Mouse (Mus musculus): ENCODE data around the gene Cyp2w1.

The Cyp2w1 gene

GRCm38 (mm10) chr5:139404801-139405401 is 52.5 kb downstream of the Cyp2w1 start, which contains the start of gene C130050O18Rik:
C130050O18Rik (plus strand) TSS chr5:139405280.
- no peak for DNase-seq (ENCODE audit: low read depth)

- DNase-seq (ENCODE audit: low read depth): no peak
Observed at GRCm38 (mm10) chr5:139405478-139405877, 53.1 kb downstream of the Cyp2w1 start.

GRCm38 (mm10) chr5:139405953-139406352 is 53.5 kb downstream of the Cyp2w1 start:
- no peak for DNase-seq (ENCODE audit: low read depth)

Data from c-Kit-positive CD71-positive TER-119-negative erythroid progenitor cells, embryonic 14.5 days (primary cell).